Mouse (Mus musculus): Measurements from ENCODE around the gene Sh3glb2.
A peak's percentile ranks its signal among the peaks of the same experiment; 100 is the strongest.

Sh3glb2 gene

DNA sequence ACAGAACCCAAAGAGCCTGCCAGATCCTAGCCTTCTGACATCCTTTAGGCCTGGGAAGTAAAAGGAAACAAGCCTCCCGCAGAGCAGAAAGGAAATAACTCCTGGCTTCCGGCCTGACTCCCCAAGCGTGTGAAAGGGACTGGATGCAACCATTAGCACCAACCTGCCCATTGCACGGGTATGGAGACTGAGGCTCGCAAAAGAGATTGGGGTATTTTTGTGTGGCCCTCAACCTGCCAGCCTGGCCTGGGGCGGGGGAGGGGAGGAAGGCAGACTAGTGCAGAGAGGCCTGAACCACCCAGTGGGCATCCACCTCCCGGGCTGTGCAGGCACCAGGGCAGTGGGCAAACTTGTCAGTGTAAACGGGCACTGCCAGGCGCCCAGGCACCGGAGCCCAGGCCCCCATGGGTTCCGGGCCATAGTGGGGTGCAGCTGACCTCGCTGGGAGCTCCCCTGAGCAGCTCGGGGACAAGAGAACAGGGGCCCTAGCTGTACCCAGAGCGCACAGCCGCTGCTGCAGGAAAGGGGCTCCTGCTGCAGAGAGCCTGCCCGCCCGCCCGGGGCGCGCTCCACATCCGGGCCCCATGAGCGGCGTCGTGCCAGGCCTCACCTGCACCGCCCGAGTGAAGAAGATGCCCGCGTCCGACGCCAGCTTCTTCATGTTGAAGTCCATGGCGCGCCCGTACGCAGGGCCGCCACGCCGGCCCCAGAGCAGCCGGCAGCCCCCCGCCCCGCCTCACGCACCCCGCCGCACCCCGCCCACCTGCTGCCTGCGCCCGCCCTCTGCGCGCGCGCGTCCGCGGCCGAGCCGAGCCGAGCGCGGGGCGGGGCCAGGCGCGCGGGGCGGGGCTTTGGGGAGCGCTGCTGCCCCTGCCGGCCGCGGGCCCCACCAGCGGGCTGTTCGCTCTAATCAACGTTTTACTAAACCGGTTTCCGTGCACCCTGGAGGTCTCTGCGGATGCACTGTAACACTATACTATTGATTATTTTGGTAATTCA, at the start of gene Sh3glb2:
TSS of gene Sh3glb2 (minus strand) at position 805 of the 999 bp plus-strand sequence.
- peak; percentile 86 for DNase-seq (ENCODE audit: low spot score)

DNA sequence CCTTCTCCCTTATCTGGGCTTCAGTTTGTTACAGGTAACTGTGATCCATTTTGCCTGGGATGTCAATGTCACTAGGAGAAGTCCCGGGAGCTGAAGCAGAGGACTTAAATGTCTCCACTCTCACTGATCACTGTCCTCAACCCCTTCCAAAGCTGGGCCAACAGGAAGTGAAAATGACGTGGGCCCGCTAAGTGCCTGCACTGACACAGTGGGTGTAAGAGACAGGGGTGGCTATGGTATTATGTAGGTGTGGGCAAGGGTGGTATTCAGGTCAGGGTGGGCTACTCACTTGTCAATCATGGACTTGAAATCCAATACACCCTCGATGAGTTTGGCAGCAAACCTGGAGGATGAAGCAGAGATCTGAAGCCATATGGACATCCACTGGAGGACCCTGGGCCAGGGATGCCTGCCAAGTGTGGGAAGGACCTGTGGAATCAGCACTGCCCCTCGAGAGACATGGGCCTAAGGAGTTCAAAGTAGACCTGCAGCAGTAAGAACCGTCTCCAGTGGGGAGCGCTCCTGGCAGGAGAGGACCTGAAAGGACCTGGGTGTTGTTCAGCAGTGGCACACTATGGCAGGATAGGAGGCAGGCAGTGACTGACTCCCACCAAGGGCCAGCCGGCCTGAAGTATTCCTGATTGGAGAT, 49.4 kb upstream of the Sh3glb2 start:
- DNase-seq (ENCODE audit: low spot score), result no peak

DNA sequence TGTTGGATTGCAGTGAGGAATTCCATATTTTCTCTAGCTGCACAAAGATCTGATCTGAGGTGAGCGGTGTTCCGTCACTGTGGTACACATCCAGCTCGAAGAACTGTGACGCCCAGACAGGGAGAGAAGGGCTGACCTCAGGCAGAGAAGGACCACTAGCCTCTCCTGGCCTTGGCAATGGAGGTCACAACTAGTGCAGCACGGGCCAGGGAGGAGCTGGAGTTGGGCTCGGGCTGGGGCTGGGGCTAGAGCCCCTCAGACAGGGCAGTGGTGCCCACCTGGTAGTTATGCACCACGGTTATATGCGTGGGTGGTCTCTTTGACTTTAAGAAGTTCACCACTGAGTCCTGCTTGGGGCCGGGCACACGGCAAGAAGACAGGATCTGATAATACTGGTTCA, 48.6 kb upstream of the Sh3glb2 start:
- DNase-seq (ENCODE audit: low spot score), result no peak

DNA sequence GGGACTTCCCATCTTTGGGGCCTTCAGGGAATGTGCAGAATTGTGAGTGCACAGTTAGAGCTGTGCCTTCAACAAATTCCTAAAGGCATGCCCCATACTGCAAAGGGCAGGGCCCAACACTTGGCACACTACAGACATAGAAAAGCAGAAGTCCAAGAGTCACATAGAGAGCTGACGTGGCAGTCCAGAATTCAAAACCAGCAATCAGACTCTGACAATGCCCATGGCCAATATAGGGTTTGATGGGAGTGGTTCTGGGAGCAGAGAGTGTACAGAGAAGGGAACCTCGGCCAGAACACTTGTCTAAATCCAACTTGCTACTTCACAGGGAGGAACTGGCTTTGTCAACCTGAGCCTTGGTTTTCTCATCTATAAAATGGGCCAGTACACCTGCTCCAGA, 48.1 kb upstream of the Sh3glb2 start:
- no peak for DNase-seq (ENCODE audit: low spot score)

DNA sequence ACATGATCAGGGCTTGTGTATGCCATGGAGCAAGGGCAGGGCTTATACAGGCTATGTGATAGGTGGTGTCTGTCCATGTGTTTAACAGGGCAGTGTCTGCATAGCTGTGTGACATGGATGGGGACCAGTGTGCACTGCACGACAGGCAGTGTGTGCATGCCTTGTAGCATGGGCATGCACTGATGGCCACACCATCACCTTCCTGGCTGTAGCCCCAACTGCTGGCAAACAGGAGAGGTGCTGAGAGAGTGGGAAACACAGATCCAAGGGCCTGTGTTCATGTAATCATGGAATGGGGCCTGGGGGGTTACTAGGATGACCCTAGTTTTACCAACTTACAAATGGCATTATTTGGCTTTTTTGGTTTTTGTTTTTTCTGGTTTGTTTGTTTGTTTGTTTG, 44.7 kb upstream of the Sh3glb2 start:
- DNase-seq (ENCODE audit: low spot score), result no peak

DNA sequence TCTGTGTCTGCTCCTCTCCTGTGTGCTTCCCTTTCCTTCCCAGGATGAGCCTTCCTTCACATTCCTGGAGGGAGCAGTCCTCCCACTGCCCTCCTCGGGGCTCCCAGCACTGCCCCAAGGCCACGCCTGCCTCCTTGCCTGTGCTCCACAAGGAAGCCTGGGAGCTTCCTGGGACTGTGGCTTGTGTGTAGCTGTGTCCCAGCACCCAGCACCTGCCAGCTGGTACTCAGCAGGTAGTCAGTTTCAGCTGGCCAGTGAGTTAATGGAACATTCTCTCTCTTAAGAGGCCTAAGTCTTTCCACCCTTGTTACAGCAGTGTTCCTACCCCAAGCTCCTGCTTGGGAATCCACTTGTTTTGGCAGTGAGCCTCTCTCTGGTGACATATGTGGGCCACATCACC, 43.7 kb upstream of the Sh3glb2 start:
- DNase-seq (ENCODE audit: low spot score), result no peak

DNA sequence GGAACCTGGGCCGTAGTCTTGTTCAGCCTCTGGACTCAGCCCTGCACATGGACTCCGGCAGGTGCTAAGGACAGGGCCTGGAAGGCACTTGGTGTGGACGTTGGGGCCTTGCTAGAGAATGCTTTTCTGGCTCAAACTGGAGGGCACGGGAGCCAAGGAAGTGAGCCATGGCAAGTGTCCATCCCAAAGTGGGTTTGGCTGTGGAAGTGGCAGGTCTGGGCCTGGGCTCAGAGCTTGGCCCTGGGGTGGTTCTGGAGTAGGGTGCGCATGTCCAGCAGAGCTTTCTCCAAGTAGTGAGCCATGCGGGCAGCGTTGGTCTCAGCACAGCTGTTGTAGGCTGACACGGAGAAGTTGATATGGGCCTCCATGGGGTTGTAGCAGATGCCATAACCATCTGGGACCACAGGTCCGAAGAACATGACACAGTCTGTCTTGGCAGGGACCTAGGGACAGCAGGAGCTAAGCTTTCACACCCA, 43.3 kb upstream of the Sh3glb2 start:
- no peak for DNase-seq (ENCODE audit: low spot score)

DNA sequence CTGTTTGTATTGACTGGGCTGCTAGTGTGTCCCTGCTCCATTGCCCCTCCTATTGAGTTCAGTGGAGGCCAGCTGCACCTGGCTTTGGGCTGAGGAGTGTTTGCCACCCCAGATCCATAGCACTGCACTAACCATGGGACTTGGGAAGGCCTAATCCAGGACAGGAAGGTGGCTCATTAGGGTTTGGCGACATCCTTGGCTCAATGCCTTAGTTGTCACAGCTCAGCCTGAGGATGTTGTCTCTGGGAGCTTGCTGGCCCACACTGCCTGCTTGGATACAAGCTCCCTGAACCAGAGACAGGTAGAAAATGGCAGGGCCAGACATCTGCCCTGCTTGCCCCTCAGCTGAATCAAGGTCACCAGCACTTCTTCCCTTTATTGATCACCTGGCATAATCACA, 42.4 kb upstream of the Sh3glb2 start:
- no peak for DNase-seq (ENCODE audit: low spot score)

DNA sequence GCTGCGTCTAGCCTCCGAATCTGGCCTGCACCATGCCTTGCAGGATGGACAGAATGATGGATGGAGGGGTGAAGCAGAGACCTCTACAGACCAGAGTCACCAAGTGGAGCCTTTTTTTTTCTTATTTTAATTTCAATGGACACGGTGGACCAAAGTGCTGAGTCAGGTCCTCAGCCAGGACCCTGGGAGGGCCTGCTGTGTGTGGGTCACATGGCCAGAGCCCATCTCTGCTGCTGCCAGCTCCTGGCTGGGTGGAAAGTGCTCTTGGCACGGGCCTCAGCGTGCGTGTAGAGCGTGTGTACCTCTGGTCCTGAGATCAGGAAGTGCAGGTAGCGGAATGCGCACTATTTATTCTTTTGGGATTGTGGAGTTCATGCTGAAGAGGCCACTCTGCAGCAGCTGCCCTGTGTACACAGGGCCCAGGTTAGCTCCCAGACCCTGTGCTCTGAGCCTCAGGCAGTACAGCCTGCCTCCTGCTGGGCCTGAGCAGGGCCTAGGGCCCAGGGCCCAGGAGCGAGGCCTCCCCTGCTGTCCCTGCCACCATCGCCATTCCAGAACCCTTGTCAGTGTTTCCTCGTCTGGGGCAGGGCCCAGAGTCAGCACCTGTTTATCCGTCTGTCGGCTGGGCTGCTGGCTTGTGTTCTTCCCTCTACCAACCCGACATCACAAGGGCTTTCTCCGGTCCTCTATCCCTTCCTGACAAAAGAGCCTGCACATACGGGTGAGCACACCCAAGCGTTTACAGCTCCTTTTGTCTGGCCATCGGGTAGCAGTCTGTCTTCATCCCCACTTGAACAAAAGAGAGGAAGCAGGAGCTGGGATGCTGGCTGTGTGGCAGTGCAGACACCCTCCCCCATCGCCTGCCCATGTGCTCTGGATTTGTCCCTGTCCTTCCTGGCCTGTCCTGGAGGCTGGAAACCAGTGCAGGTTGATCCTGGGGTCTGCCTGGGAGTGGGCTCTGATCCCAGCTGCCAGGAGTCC, 40.3 kb upstream of the Sh3glb2 start:
- DNase-seq (ENCODE audit: low spot score), result no peak

DNA sequence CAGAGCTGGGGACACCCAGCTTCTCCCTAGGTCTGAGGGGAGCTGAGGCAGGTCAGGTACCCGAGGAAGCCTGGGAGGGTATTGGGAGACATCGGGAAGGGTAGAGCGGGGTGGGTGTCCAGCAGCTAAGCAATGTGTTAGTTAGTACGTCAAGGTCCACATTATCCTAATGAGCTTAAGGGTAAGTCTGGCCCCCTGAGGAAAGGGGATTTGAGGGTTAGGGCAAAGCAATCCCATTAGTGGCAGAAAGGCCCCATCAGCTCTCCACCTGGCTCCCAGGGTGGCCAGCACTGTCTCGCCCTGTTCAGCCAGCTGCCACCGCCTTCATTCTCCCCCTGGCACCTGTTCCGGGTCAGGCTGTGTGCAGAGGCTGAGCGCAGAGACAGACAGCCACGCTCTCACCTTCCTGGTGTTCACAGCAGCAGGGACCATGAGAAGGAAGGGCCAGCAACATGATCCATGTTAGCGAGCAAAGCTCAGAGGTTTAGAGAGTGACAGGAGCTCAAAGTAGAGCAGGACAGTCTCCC, 38.9 kb upstream of the Sh3glb2 start:
- no peak for DNase-seq (ENCODE audit: low spot score)

DNA sequence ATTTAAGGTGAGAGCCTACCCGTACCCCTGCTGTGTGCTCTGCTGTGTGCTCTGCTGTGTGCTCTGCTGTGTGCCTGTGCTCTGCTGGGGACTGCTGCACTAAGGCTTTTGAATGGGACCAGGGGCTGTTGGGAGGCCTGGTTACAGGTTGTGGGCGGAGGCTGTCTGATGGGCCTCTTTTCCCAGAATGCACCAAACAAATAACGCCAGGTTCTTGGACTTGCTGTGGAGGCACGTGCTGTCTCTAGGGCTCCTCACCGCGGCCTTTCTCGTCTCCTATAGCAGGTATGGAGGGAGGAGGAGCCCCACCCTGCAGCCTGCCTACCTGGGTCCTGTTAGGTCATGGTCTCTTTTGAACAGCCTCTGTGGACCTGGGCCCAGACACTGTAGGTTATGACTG, 37.1 kb upstream of the Sh3glb2 start:
- DNase-seq (ENCODE audit: low spot score), result no peak

DNA sequence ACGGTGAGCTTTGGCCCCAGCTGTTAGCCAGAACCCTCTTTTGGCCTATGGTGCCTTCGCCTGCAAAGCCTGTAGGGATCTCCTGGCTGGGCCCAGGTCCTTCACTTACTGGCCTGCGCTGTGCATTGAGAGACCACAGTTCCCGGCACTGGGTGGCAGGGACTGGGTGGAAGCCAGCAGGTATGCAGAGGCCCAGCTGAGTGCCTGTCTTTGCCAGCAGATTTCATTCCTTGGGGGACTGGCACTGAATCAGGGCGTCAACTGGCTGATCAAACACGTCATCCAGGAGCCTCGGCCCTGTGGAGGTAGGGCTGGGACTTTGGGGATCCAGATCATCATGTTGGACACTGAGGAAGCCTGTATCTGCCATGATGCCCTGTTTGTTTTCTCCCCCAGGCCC, 36.6 kb upstream of the Sh3glb2 start:
- DNase-seq (ENCODE audit: low spot score), result no peak

DNA sequence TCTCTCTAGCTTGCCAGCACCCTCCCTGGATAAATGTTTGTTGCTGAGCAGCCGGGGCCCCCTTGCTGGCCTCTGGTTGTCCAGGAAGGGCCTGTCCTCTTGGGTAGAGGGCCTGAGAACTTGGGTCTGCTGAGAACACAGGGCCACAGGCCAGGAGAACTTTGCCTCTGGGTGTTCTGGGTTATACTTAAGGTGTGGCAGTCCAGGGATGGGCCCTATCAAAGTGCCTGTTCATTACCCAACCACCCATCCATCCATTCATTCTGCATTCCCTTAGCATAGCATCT, 34.2 kb upstream of the Sh3glb2 start:
- no peak for DNase-seq (ENCODE audit: low spot score)

DNA sequence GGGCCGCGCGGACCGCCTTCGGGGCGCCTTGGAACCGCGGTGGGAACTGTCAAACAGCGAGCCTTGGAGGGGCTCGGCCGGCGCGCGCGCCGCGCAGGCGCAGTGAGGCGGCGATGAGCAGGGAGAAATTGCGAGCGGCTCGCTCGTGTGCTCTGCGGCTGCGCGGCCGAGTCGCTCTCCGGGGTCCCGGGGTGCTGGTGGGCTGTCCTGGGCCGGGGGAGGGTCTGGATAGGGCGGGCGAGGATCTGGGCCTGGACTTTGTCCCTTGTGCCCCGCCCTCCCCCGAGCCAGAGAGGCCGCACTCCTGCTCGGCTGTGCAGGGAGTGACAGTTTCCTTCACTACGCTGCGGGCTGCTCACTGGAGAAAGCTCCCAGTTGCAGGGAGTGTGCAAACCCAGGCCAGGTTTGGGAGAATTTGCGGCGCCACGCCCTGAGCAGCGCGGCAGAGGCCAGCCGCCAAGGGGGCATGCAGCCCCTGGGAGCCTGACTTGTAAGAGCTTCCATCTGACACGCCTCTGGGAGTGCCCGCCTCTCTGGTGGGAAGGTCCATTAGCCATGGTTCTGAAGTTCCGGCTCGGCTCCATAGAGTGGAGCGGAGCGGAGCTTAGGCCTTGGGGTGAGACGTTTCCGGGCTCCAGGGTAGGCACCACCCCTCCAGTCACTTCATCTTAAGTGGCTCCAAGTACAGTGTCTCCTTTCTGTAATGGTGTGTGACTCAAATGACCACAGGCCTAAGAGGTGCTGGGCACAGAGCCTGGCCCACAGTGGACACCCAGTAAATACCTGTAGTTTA, 33.6 kb upstream of the Sh3glb2 start:
- DNase-seq (ENCODE audit: low spot score), result peak; percentile 78

DNA sequence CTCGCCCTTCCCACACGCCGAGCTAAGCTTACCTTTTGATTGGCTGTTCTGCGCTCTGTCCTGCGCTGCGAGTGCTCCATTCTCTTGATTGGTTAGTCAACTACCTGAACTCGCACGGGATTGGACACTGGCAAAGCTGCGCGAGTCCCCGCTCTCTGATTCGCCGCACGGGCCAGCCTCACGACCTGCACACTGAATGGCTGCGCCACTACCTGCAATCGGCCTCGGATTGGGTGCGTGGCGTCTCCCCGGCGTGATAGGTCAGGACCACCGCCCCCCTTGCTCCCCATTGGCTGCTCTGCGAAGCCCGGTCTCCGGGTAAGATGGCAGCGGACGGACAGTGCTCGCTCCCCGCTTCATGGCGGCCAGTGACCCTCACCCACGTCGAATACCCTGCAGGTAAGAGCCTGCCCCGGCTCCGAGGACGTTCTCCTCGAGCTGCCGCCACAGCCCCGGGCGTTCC, 33.0 kb upstream of the Sh3glb2 start, which contains the start of gene Dolpp1:
TSS of gene Dolpp1 (plus strand) at position 141 of the 463 bp plus-strand sequence.
- peak; percentile 96 for DNase-seq (ENCODE audit: low spot score)

DNA sequence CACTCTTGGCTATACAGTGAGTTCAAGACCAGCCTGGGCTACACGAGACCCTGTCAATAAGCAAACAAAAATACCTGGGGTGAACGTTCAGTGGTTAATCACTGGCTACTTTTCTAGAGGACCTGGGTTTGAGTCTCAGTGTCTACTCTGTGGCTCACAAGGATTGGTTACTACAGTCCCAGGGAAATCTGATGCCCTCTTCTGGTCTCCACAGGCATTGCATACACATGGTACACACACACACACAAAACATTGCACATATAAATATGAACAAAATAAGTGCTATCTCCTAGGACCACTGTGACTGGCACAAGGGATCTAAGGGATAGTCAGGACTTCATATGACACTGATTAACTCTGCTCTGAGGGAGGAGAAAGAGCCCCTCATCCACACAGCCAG, 29.9 kb upstream of the Sh3glb2 start:
- DNase-seq (ENCODE audit: low spot score), result no peak

DNA sequence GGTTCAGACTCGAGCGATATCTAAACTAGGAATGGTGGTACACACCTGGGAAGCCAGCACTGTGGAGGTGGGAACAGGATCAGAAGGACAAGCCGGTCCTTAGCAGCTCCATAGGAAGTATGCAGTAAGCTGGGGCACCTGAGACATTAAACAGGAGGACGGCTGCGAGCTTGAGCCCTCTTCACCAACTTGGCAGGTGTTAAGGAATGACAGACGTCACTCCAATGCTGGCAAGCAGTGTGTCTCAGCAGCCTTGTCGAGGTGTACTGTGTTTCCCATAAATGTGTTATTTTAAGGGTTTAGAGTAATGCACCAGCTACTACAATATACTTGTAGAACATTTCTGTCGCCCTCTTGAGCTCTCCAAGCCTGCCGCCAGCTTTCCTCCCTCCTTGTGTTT, 27.8 kb upstream of the Sh3glb2 start:
- no peak for DNase-seq (ENCODE audit: low spot score)

DNA sequence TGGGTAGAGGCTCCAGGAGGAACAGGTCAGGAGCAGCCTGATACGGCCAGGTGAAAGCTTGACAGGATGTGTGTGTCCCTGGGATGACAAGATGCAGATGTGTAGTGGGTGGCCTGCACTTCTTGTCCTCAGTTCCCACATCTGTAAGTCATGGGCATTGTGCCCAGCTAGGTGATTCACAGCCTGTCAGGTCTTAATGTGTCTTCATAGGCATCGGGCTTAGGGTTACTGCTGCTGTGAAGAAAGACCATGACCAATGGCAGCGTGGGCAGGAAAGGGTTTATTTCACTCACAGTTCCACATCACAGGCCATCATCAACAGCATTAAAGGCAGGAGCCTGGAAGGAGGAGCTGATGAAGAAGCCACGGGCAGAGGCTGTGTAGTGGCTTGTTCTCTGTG, 26.5 kb upstream of the Sh3glb2 start:
- DNase-seq (ENCODE audit: low spot score), result no peak

DNA sequence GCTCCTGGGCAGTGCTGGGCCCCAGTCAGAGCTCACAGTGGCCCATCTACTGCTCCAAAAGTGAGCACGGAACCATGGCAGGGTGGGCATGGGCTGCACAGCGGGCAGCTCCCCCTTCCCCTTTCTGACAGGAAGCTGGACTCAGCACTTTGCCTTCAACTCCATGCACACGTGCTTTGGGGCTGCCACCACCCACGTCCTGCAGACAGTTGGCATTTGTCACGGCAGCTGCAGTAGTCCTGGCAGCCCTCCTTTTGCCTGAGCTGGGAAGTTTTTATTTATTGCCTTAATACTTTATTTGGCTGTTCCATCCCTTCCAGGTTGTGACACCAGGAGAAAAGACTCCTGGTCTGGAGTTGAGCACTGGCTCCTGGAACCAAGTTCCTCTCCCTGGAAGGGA, 25.7 kb upstream of the Sh3glb2 start:
- DNase-seq (ENCODE audit: low spot score), result no peak

DNA sequence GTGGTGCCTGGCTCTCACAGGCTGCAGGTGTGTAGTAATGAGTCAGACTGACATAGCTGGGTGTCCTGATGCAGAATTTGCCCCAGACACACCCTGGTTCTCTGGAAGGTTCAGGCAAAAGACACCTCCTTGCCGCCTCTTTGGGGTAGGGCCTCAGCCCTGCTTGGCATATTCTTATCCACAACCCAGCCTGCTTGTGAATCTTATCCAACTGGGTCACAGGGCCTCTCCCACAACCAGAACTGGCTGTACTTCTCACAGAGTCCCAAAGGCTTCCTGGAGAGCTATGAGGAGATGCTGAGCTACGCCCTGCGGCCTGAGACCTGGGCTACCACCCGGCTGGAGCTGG, 22.2 kb upstream of the Sh3glb2 start:
- no peak for DNase-seq (ENCODE audit: low spot score)

Measured in urinary bladder, postnatal 14 days (tissue).